Mouse (Mus musculus): ENCODE data around the gene Zfp553.

GRCm38 (mm10) chr7:127211014-127211745 is 21.7 kb upstream of the Zfp553 start:
- TF ChIP-seq CEBPB (IDR thresholded peaks at IDR 0.05; ENCODE audit: low read depth) (no peak), MAX (IDR thresholded peaks at IDR 0.05) (no peak), CTCF (IDR thresholded peaks at IDR 0.05; ENCODE audit: control insufficient read depth, insufficient read depth, insufficient read length) (no peak)

Data from C2C12 (cell line).